Mouse (Mus musculus) kidney, embryonic 14.5 days (tissue): ENCODE data around the gene Pdp2. TPM values are rescaled to one million over a fixed set of nuclear protein-coding genes. Genes with fewer than 3 reads are reported as not detected.

Source experiments
- ATAC-seq: fragments of 200-750 bp; cut with Nextera tagmentation; 2 replicates; pipeline ENCODE4 v1.8.0; 2017; ENCODE audit warnings: moderate number of reproducible peaks, mild to moderate bottlenecking, moderate TSS enrichment, moderate library complexity; ENCODE audit not compliant: low FRiP score, low TSS enrichment
- H3K27ac ChIP-seq: fragments of 300-500 bp; sonication (generic); 2 replicates; pipeline ENCODE4 v1.5.1; 2014; ENCODE audit warnings: low read depth, mild to moderate bottlenecking, low read length, moderate library complexity, mixed read lengths
- H3K27me3 ChIP-seq: fragments of 300-500 bp; sonication (generic); 2 replicates; pipeline ENCODE4 v1.6.1; 2014; ENCODE audit warnings: mild to moderate bottlenecking, low read length; ENCODE audit not compliant: control insufficient read depth, insufficient read depth
- H3K36me3 ChIP-seq: fragments of 300-500 bp; sonication (generic); 2 replicates; pipeline ENCODE4 v1.6.1; 2014; ENCODE audit warnings: low read length, mixed read lengths; ENCODE audit not compliant: control insufficient read depth, insufficient read depth
- H3K4me1 ChIP-seq: fragments of 300-500 bp; sonication (generic); 2 replicates; pipeline ENCODE4 v1.6.1; 2014; ENCODE audit warnings: low read length, mixed read lengths; ENCODE audit not compliant: control insufficient read depth, insufficient read depth
- H3K4me2 ChIP-seq: fragments of 300-500 bp; sonication (generic); replicated peaks from 2 replicates; pipeline ENCODE4 v1.6.1; 2014; ENCODE audit warnings: low read depth, mild to moderate bottlenecking, low read length
- H3K4me3 ChIP-seq: fragments of 300-500 bp; sonication (generic); 2 replicates; pipeline ENCODE4 v1.5.1; 2014; ENCODE audit warnings: mild to moderate bottlenecking, low read length
- H3K9ac ChIP-seq: fragments of 300-500 bp; sonication (generic); 2 replicates; pipeline ENCODE4 v1.6.1; 2014; ENCODE audit warnings: low read depth, mild to moderate bottlenecking, low read length, moderate library complexity
- H3K9me3 ChIP-seq: fragments of 300-500 bp; sonication (generic); 2 replicates; pipeline ENCODE4 v1.6.1; 2016; ENCODE audit warnings: low read length; ENCODE audit not compliant: control insufficient read depth
- WGBS: fragments of 180-500 bp; shearing (Covaris S2); extraction: QIAGEN DNeasy Blood & Tissue Kit; methylation state at CpG from one replicate; pipeline ENCODE4 v1.1.7; 2014; 5-methylcytosine and 5-hydroxymethylcytosine counted together
- polyA plus RNA-seq: library from polyadenylated mRNA; unstranded; fragments of >200 nt; fragmentation: Nextera tagmentation; extraction: Ambion mirVana; gene quantifications from 2 replicates; pipeline ENCODE4 v1.2.1, GENCODE M21; 2014

The Pdp2 gene
- 15.1 and 18.7 TPM in 2 replicates for polyA plus RNA-seq

DNA sequence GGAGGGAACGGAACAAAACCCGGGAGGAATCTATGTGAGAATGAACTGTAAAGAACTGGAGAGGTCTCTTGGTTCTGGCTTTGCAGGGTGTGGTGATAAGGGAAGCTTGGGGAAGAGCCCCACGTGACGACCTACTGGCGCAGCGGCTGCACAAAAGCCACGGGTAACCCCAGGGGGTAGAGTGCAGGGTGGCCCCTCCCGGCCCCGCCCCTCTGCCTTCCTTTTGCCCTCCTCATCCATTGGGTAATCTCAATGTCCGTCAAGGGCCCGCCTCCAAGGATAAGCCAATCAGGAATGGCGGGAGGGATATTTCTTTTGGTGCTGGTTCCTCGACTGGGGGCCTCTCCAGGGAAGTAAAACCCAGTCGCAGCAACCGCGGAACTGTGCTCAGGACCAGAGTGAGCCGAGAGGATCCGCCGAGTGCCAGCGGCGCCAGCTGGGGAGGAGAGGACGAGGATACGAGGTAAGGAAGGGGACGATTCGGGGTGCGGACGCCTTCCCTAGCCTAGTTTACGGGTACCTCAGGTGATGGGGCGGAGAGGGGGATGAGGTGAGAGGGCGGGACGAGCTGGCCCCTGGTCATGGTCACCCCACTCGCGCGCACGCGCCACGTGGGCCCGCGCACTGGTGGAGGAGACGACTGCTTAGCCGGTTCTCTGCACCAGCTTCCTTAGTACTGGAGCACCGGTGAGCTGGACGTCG, at the start of gene Pdp2:
Gene Pdp2 (plus strand): TSS at position 319 of the 702 bp plus-strand sequence.
- ATAC-seq = peak; percentile 97
- peak within 1 kb of the TSS; percentile 72 for H3K9ac ChIP-seq
- no peaks in the 10 kb centered on the region for H3K27me3 ChIP-seq
- H3K4me2 ChIP-seq = peak within 1 kb of the TSS; percentile 73
- 0 out of 2 replicates have a peak, but pooled peaks cover 9% of the 10 kb centered on the region for H3K4me1 ChIP-seq
- H3K27ac ChIP-seq = peak within 1 kb of the TSS; percentile 74; the same call in 1 of the 2 replicates
- H3K36me3 ChIP-seq = peaks cover 20% of the 10 kb centered on the region
- H3K9me3 ChIP-seq = no peaks in the 10 kb centered on the region
- peak within 1 kb of the TSS; percentile 78 for H3K4me3 ChIP-seq
- WGBS = 1% methylated on average over 44 of the region's 44 CpGs

DNA sequence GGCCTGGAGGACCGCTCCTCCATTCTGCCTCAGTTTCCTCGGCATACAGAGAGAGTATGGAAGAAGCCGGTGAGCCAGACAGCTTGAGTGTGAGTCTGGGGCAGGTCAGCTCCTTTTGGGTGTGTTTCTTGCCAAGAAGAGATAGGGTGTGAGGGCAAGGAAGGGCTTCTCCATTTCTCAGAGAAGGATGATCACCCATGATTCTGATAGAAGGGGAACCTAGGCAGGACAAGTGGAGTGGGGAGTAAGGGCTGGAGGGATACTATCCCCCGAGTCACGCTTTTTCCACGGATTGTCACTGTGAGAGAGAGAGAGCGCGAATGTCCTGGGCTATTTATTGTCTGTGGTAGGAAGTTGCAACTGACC, 49.8 kb upstream of the Pdp2 start:
- no peak for ATAC-seq
- peak overlapping the region; percentile 52 for H3K4me3 ChIP-seq
- WGBS = 13% methylated on average over 8 of the region's 8 CpGs
- no peaks in the 10 kb centered on the region for H3K36me3 ChIP-seq
- H3K27ac ChIP-seq = no peak overlapping the region
- peaks cover 7% of the 10 kb centered on the region; the same call in 1 of the 2 replicates for H3K4me1 ChIP-seq
- peak overlapping the region; percentile 51; the same call in 1 of the 2 replicates for H3K9ac ChIP-seq
- H3K9me3 ChIP-seq = no peaks in the 10 kb centered on the region
- peaks cover 49% of the 10 kb centered on the region for H3K27me3 ChIP-seq
- peak overlapping the region; percentile 96 for H3K4me2 ChIP-seq

DNA sequence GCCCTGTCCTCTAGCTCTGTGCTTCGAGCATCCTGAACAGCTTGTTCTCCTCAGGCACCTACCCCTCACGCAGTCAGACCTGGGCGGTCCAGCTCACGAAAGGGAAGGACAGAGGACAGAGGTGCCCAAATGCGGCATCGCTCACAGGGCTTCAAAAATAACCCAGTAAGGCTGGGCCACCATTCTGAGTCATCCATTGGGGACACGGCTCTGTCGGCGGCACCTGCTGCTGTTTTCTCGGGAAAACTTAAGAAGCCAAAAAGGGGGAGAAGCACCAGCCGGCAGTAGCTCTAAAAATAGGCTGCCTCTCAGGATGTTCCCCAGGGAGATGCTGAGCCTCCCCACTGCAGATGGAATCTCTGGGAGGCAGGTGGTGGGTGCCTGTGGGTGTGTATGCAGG, 49.1 kb upstream of the Pdp2 start:
- H3K27ac ChIP-seq = no peak overlapping the region
- no peak overlapping the region for H3K4me3 ChIP-seq
- H3K9me3 ChIP-seq = no peaks in the 10 kb centered on the region
- H3K9ac ChIP-seq = no peak overlapping the region
- WGBS = 10% methylated on average over 11 of the region's 11 CpGs
- no peak for ATAC-seq
- H3K27me3 ChIP-seq = peaks cover 49% of the 10 kb centered on the region
- peaks cover 7% of the 10 kb centered on the region; the same call in 1 of the 2 replicates for H3K4me1 ChIP-seq
- no peaks in the 10 kb centered on the region for H3K36me3 ChIP-seq
- H3K4me2 ChIP-seq = no peak overlapping the region

DNA sequence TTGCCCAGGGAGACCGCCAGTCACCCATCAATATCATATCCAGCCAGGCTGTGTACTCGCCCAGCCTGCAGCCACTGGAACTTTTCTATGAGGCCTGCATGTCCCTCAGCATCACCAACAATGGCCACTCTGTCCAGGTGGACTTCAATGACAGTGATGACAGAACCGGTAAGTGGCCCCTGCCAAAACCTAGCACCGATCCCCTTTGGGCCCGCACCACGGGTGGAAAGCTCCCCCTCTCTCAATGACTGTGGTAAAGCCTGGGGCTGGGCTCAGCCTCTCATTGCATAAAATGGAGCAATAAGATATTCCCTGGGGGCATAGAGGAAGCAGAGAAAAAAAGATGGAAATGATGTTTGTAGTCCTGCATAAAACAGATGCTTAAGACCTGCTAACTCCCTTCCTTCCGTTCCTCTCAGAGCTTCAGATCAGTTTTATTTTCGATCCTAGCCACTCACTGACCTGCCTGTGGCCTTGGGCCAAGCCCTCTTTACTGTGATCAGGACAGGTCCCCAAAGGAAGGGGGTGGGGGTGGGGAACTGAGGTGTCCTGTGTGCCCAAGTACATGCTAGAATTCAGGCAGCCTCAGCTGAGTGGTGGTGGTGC, 47.7 kb upstream of the Pdp2 start:
- H3K27me3 ChIP-seq = peaks cover 49% of the 10 kb centered on the region
- peaks cover 7% of the 10 kb centered on the region; the same call in 1 of the 2 replicates for H3K4me1 ChIP-seq
- H3K4me2 ChIP-seq = no peak overlapping the region
- no peak overlapping the region for H3K9ac ChIP-seq
- ATAC-seq = no peak
- no peaks in the 10 kb centered on the region for H3K9me3 ChIP-seq
- WGBS = 82% methylated on average over 8 of the region's 8 CpGs
- no peak overlapping the region for H3K27ac ChIP-seq
- no peak overlapping the region for H3K4me3 ChIP-seq
- no peaks in the 10 kb centered on the region for H3K36me3 ChIP-seq

DNA sequence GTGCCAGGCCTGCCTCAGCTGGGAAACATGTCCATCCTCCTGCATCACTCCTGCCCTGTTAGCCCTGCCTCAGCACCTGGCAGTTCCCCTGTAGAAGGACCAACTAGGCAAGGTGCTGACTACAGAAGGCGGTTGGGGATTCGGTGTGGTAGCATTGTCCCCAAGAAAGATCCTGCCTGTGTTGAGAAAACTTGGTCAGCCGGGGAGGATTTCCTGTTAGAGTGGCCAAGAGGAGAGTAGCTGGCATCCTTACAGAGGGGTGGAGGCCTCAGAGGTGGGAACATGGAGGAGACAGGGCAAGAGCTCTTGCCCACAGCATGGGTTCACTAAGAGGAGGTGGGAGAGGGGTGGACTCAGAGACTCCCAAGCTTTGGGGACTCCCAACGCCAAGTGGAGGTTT, 36.1 kb upstream of the Pdp2 start:
- no peak for ATAC-seq
- H3K27ac ChIP-seq = no peak overlapping the region
- H3K9ac ChIP-seq = no peak overlapping the region
- no peaks in the 10 kb centered on the region for H3K4me1 ChIP-seq
- no peaks in the 10 kb centered on the region for H3K9me3 ChIP-seq
- WGBS = 83% methylated on average over 4 of the region's 4 CpGs
- H3K4me2 ChIP-seq = no peak overlapping the region
- H3K27me3 ChIP-seq = no peaks in the 10 kb centered on the region
- no peak overlapping the region for H3K4me3 ChIP-seq
- no peaks in the 10 kb centered on the region for H3K36me3 ChIP-seq

DNA sequence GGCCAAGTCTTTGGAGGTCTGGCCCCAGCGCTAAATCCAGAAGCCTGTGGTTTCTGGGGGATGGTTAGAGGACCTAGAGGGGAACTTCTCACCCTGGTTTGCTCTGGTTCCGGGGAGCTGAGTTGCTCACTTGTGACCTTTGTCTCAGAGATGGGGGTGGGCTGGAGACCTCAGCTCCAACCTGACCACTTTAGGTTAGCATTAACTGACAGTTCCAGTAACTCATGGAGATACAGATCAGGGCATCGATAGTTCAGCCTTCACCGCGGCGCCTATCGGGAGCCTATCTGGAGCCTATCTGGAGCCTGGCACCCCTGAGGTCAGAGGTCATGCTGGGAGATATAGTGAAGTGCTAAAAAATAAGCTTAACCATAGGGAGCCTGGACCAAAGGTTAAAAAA, 34.0 kb upstream of the Pdp2 start:
- 67% methylated on average over 7 of the region's 7 CpGs for WGBS
- Histone ChIP-seq H3K4me2 (no peak overlapping the region), H3K4me1 (no peaks in the 10 kb centered on the region), H3K27ac (no peak overlapping the region), H3K4me3 (no peak overlapping the region), H3K36me3 (no peaks in the 10 kb centered on the region), H3K9me3 (no peaks in the 10 kb centered on the region), H3K9ac (no peak overlapping the region), H3K27me3 (no peaks in the 10 kb centered on the region)
- ATAC-seq = no peak

DNA sequence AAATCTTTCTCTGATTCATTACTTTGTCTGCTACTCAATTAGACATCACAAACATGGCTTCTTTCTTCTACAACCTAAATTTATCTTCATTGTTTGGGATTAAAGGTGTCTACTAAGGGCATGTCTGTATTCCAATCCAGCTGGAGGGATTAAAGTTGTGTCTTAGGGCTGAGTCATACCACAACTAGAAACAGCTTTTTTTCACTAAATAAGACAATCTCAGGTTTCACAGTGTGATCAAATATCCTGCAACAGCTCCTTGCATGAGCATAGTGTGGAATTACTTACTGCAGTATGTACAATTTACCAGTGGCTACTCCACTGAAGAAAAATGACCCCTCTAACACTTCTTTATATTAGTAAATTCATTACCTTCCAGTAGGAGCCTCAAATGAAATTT, 30.5 kb upstream of the Pdp2 start:
- Histone ChIP-seq H3K27me3 (no peaks in the 10 kb centered on the region), H3K4me3 (no peak overlapping the region), H3K4me2 (no peak overlapping the region), H3K4me1 (no peaks in the 10 kb centered on the region), H3K9ac (no peak overlapping the region), H3K27ac (no peak overlapping the region), H3K9me3 (no peaks in the 10 kb centered on the region), H3K36me3 (no peaks in the 10 kb centered on the region)
- ATAC-seq = no peak

DNA sequence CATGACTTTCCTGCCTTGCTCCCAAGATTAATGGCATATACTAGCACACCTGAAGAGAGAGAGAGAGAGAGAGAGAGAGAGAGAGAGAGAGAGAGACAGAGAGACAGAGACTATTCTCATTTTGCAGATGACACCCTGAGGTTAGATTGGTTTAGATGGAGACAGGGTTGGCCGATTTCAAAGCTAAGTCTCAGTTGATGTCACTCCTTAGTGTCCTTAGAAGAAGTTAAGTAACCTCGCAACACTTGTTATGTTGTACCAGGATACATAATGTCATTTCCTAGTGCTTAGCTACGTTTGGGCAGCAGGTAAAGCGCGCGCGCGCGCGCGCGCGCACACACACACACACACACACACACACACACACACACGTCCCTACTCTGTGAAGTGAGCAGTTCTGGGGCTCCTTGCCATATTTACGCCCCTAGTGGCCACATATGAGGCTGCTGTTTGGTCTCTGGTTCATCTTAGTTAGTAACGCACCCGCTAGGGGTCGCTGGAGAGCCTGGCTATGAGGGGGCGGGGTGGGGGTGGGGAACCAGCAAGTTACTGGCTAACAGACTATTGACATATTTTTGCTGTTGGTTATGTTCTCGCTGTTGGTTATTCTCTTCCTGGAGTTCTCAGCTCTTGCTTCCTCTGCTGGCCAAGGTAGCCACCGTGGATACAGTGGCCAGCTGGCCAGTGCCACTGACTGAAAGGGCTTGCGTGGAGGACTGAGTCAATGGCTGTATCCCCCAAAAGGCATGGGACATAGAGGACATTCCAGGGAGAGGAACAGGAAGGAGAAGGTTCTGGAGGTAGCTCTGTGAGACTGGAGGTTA, 26.4 kb upstream of the Pdp2 start:
- no peaks in the 10 kb centered on the region for H3K27me3 ChIP-seq
- no peaks in the 10 kb centered on the region for H3K4me1 ChIP-seq
- peak; percentile 91 for ATAC-seq
- H3K9me3 ChIP-seq = no peaks in the 10 kb centered on the region
- WGBS = 19% methylated on average over 22 of the region's 22 CpGs
- no peak overlapping the region for H3K4me2 ChIP-seq
- H3K27ac ChIP-seq = no peak overlapping the region
- no peaks in the 10 kb centered on the region for H3K36me3 ChIP-seq
- no peak overlapping the region for H3K4me3 ChIP-seq
- no peak overlapping the region for H3K9ac ChIP-seq

DNA sequence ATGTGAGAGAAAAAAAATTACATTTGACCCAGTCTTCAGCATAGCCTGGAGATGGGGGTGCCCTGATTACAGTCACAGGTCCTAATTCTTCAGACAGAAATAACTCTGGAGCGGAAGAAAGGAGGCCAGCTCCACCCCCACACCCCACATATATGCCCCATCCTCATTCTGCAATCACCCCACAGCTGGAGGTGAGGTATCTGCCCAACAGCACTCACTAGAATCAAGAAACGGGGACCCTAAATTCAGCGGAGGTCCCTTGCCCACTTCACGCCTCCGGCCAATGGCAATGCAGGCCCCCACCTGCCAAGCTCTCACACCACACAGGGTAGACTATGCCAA, 25.8 kb upstream of the Pdp2 start:
- Histone ChIP-seq H3K9me3 (no peaks in the 10 kb centered on the region), H3K36me3 (no peaks in the 10 kb centered on the region), H3K27me3 (no peaks in the 10 kb centered on the region), H3K9ac (no peak overlapping the region), H3K4me1 (no peaks in the 10 kb centered on the region), H3K27ac (no peak overlapping the region), H3K4me3 (no peak overlapping the region), H3K4me2 (no peak overlapping the region)
- ATAC-seq = peak; percentile 33; the same call in 1 of the 2 replicates
- 91% methylated on average over 5 of the region's 5 CpGs for WGBS
